Mouse (Mus musculus) embryonic facial prominence, embryonic 14.5 days (tissue): ENCODE measurements around the gene Defb29. TPM values are rescaled to one million over a fixed set of nuclear protein-coding genes. Genes with fewer than 3 reads are reported as not detected.

Experiments
- ATAC-seq: fragments of 200-750 bp; cut with Nextera tagmentation; 2 replicates; pipeline ENCODE4 v1.8.0; 2017; ENCODE audit warnings: low read depth, moderate number of reproducible peaks, moderate TSS enrichment
- DNase-seq: peaks from one replicate; pipeline ENCODE4 v3.0.0-alpha.2; 2015; ENCODE audit warnings: low spot score
- H3K27ac ChIP-seq: fragments of 300-500 bp; sonication (generic); replicated peaks from 2 replicates; pipeline ENCODE4 v1.5.1; 2014; ENCODE audit warnings: low read depth, mild to moderate bottlenecking, low read length, moderate library complexity
- H3K27me3 ChIP-seq: fragments of 300-500 bp; sonication (generic); replicated peaks from 2 replicates; pipeline ENCODE4 v1.6.1; 2014; ENCODE audit warnings: low read length; ENCODE audit not compliant: control insufficient read depth, insufficient read depth
- H3K36me3 ChIP-seq: fragments of 300-500 bp; sonication (generic); 2 replicates; pipeline ENCODE4 v1.6.1; 2014; ENCODE audit warnings: low read length, mixed read lengths; ENCODE audit not compliant: control insufficient read depth, insufficient read depth
- H3K4me1 ChIP-seq: fragments of 300-500 bp; sonication (generic); 2 replicates; pipeline ENCODE4 v1.6.1; 2014; ENCODE audit warnings: antibody characterized with exemption, low read length; ENCODE audit not compliant: control insufficient read depth, insufficient read depth
- H3K4me2 ChIP-seq: fragments of 300-500 bp; sonication (generic); 2 replicates; pipeline ENCODE4 v1.6.1; 2014; ENCODE audit warnings: low read depth, mild to moderate bottlenecking, low read length, moderate library complexity, mixed read lengths
- H3K4me3 ChIP-seq: fragments of 300-500 bp; sonication (generic); 2 replicates; pipeline ENCODE4 v1.5.1; 2014; ENCODE audit warnings: low read depth, mild to moderate bottlenecking, low read length
- H3K9ac ChIP-seq: fragments of 300-500 bp; sonication (generic); 2 replicates; pipeline ENCODE4 v1.6.1; 2014; ENCODE audit warnings: low read depth, mild to moderate bottlenecking, low read length, moderate library complexity, mixed read lengths
- H3K9me3 ChIP-seq: fragments of 300-500 bp; sonication (generic); 2 replicates; pipeline ENCODE4 v1.6.1; 2016; ENCODE audit warnings: low read length; ENCODE audit not compliant: control insufficient read depth
- WGBS: fragments of 180-500 bp; shearing (Covaris S2); extraction: QIAGEN DNeasy Blood & Tissue Kit; methylation state at CpG from one replicate; pipeline ENCODE4 v1.1.7; 2014; 5-methylcytosine and 5-hydroxymethylcytosine counted together
- polyA plus RNA-seq: library from polyadenylated mRNA; unstranded; fragments of >200 nt; fragmentation: Nextera tagmentation; extraction: Ambion mirVana; gene quantifications from 2 replicates; pipeline ENCODE4 v1.2.1, GENCODE M21; 2014

The Defb29 gene
- polyA plus RNA-seq = not detected in 2 replicates

- Histone ChIP-seq H3K36me3 (no peaks in the 10 kb centered on the region), H3K4me1 (no peaks in the 10 kb centered on the region), H3K4me3 (no peak within 1 kb of the TSS), H3K27ac (no peak within 1 kb of the TSS), H3K27me3 (no peaks in the 10 kb centered on the region), H3K9ac (no peak within 1 kb of the TSS), H3K9me3 (no peaks in the 10 kb centered on the region), H3K4me2 (no peak within 1 kb of the TSS)
- no peak for DNase-seq
- 54% methylated on average over 13 of the region's 13 CpGs for WGBS
- no peak for ATAC-seq
Observed at GRCm38 (mm10) chr2:152539944-152540710, at the start of gene Defb29. Gene Defb29, minus strand, starts transcription at chr2:152540098.

DNA sequence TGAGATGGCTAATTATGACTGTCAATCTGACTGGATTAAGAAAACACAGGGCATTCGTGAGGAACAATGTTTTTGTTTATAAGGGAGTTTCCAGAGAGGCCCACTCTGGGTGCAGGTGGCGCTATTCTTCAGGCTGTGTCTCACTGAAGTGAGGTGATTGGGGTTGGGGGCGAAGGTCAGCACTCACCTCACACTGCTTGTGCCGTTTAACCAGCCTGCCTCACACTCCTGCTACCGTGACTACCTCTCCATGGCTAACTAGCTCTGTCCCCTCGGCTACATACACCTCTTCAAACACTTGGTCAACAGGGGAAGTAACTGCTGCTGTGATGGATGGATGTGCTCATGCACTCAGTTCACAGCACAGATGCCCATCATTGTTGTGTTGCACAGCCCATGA, 49.1 kb upstream of the Defb29 start:
- Histone ChIP-seq H3K36me3 (no peaks in the 10 kb centered on the region), H3K9me3 (no peaks in the 10 kb centered on the region), H3K4me3 (no peak overlapping the region), H3K27me3 (no peaks in the 10 kb centered on the region), H3K9ac (no peak overlapping the region), H3K27ac (no peak overlapping the region), H3K4me2 (no peak overlapping the region), H3K4me1 (no peaks in the 10 kb centered on the region)
- no peak for DNase-seq
- ATAC-seq = no peak
- 32% methylated on average over 6 of the region's 6 CpGs for WGBS

GRCm38 (mm10) chr2:152588450-152588849, 48.6 kb upstream of the Defb29 start:
- Histone ChIP-seq H3K4me3 (no peak overlapping the region), H3K36me3 (no peaks in the 10 kb centered on the region), H3K4me2 (no peak overlapping the region), H3K9ac (no peak overlapping the region), H3K27ac (no peak overlapping the region), H3K27me3 (no peaks in the 10 kb centered on the region), H3K4me1 (no peaks in the 10 kb centered on the region), H3K9me3 (no peaks in the 10 kb centered on the region)
- 25% methylated on average over 2 of the region's 2 CpGs for WGBS
- ATAC-seq = no peak
- DNase-seq = no peak

- WGBS = 71% methylated on average over 4 of the region's 4 CpGs
- no peak for DNase-seq
- H3K4me2 ChIP-seq = no peak overlapping the region
Observed at GRCm38 (mm10) chr2:152586926-152587560, 47.1 kb upstream of the Defb29 start.

DNA sequence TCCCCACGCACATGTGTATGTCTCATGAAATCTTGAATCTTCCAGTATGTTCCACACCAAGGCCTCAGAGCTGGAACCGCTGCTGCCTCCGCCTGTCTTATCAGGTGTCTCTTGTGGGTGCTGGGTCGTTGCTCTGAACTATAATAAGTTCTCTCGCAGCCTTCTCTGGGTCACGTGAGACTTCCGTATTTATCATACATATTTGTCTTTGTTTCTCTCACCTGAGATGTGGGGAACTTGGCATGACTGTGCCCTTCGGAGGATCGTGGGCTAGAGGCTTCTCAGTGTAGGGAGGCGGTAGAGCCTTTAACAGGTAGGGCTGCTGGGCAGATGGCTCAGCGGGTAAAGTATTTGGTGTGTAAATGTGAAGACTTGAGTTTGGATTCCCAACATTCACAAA, 40.7 kb upstream of the Defb29 start:
- no peaks in the 10 kb centered on the region for H3K9me3 ChIP-seq
- no peak overlapping the region for H3K27ac ChIP-seq
- no peak overlapping the region for H3K4me3 ChIP-seq
- H3K4me1 ChIP-seq = no peaks in the 10 kb centered on the region
- no peak for ATAC-seq
- no peaks in the 10 kb centered on the region for H3K36me3 ChIP-seq
- no peak for DNase-seq
- 89% methylated on average over 11 of the region's 11 CpGs for WGBS
- no peak overlapping the region for H3K4me2 ChIP-seq
- H3K27me3 ChIP-seq = no peaks in the 10 kb centered on the region
- no peak overlapping the region for H3K9ac ChIP-seq

More at GRCm38 (mm10) chr2:152586926-152587560, 47.1 kb upstream of the Defb29 start:
- Histone ChIP-seq H3K4me3 (no peak overlapping the region), H3K9me3 (no peaks in the 10 kb centered on the region), H3K4me1 (no peaks in the 10 kb centered on the region), H3K27me3 (no peaks in the 10 kb centered on the region), H3K36me3 (no peaks in the 10 kb centered on the region), H3K9ac (no peak overlapping the region), H3K27ac (no peak overlapping the region)
- no peak for ATAC-seq

- Histone ChIP-seq H3K27ac (no peak within 1 kb of the TSS), H3K9me3 (no peaks in the 10 kb centered on the region), H3K4me3 (no peak within 1 kb of the TSS), H3K27me3 (no peaks in the 10 kb centered on the region), H3K9ac (no peak within 1 kb of the TSS), H3K4me1 (no peaks in the 10 kb centered on the region), H3K36me3 (no peaks in the 10 kb centered on the region), H3K4me2 (no peak within 1 kb of the TSS)
- ATAC-seq (no peak), DNase-seq (no peak)
- WGBS = 66% methylated on average over 7 of the region's 7 CpGs
Observed at GRCm38 (mm10) chr2:152580107-152580506, 40.2 kb upstream of the Defb29 start, which contains the start of gene Defb19. Gene Defb19, minus strand, starts transcription at chr2:152580312.

GRCm38 (mm10) chr2:152573484-152573883, 33.6 kb upstream of the Defb29 start:
- no peaks in the 10 kb centered on the region for H3K4me1 ChIP-seq
- no peak overlapping the region for H3K9ac ChIP-seq
- H3K4me2 ChIP-seq = no peak overlapping the region
- no peak overlapping the region for H3K27ac ChIP-seq
- WGBS = 82% methylated on average over 8 of the region's 8 CpGs
- no peak overlapping the region for H3K4me3 ChIP-seq
- no peak for ATAC-seq
- H3K36me3 ChIP-seq = no peaks in the 10 kb centered on the region
- no peaks in the 10 kb centered on the region for H3K27me3 ChIP-seq
- DNase-seq = no peak
- H3K9me3 ChIP-seq = no peaks in the 10 kb centered on the region

GRCm38 (mm10) chr2:152572114-152572794, 32.4 kb upstream of the Defb29 start, which contains the start of gene Defb21:
Gene Defb21, plus strand, starts transcription at chr2:152572744.
- no peak within 1 kb of the TSS for H3K4me3 ChIP-seq
- no peaks in the 10 kb centered on the region for H3K4me1 ChIP-seq
- DNase-seq (no peak), ATAC-seq (no peak)
- 61% methylated on average over 11 of the region's 11 CpGs for WGBS
- no peaks in the 10 kb centered on the region for H3K27me3 ChIP-seq
- no peak within 1 kb of the TSS for H3K4me2 ChIP-seq
- no peak within 1 kb of the TSS for H3K27ac ChIP-seq
- H3K36me3 ChIP-seq = no peaks in the 10 kb centered on the region
- H3K9me3 ChIP-seq = no peaks in the 10 kb centered on the region
- no peak within 1 kb of the TSS for H3K9ac ChIP-seq
